Mouse (Mus musculus) small intestine, adult 2 months (tissue): ENCODE measurements around the gene Cdk6.

Experiments used
- CTCF ChIP-seq: fragments of 200-500 bp; IDR thresholded peaks from 2 replicates; pipeline ENCODE4 v1.5.1; 2012; ENCODE audit warnings: low read depth, mild to moderate bottlenecking, control low read depth, inconsistent platforms, low read length, moderate library complexity, mixed read lengths; ENCODE audit not compliant: insufficient replicate concordance, insufficient read length; ENCODE audit errors: extremely low read depth
- POLR2A ChIP-seq: fragments of 200-500 bp; IDR thresholded peaks from 2 replicates; pipeline ENCODE4 v1.6.1; 2012; ENCODE audit warnings: low read depth, mild to moderate bottlenecking, control low read depth, inconsistent platforms, low read length, moderate library complexity

- TF ChIP-seq CTCF (no peak), POLR2A (no peak)
Observed at GRCm38 (mm10) chr5:3470866-3471265, 129.6 kb downstream of the Cdk6 start.
